Mouse (Mus musculus) neural tube, embryonic 15.5 days (tissue): ENCODE measurements around the gene Fhit. TPM values are rescaled to one million over a fixed set of nuclear protein-coding genes. Genes with fewer than 3 reads are reported as not detected.

Experiments used
- ATAC-seq: fragments of 200-750 bp; cut with Nextera tagmentation; 2 replicates; pipeline ENCODE4 v1.8.0; 2017; ENCODE audit warnings: mild to moderate bottlenecking, moderate TSS enrichment, moderate library complexity; ENCODE audit not compliant: low FRiP score
- H3K27ac ChIP-seq: fragments of 300-500 bp; sonication (generic); replicated peaks from 2 replicates; pipeline ENCODE4 v1.5.1; 2015; ENCODE audit warnings: mild to moderate bottlenecking, inconsistent platforms
- H3K27me3 ChIP-seq: fragments of 300-500 bp; sonication (generic); replicated peaks from 2 replicates; pipeline ENCODE4 v1.6.1; 2015; ENCODE audit warnings: inconsistent platforms
- H3K36me3 ChIP-seq: fragments of 300-500 bp; sonication (generic); 2 replicates; pipeline ENCODE4 v1.6.1; 2015; ENCODE audit warnings: inconsistent platforms
- H3K4me1 ChIP-seq: fragments of 300-500 bp; sonication (generic); 2 replicates; pipeline ENCODE4 v1.6.1; 2015; ENCODE audit warnings: inconsistent platforms
- H3K4me2 ChIP-seq: fragments of 300-500 bp; sonication (generic); 2 replicates; pipeline ENCODE4 v1.6.1; 2015; ENCODE audit warnings: inconsistent platforms, mild to moderate bottlenecking, moderate library complexity
- H3K4me3 ChIP-seq: fragments of 300-500 bp; sonication (generic); replicated peaks from 2 replicates; pipeline ENCODE4 v1.5.1; 2015; ENCODE audit warnings: mild to moderate bottlenecking, inconsistent platforms
- H3K9ac ChIP-seq: fragments of 300-500 bp; sonication (generic); replicated peaks from 2 replicates; pipeline ENCODE4 v1.6.1; 2015; ENCODE audit warnings: mild to moderate bottlenecking, inconsistent platforms
- H3K9me3 ChIP-seq: fragments of 300-500 bp; sonication (generic); replicated peaks from 2 replicates; pipeline ENCODE4 v1.6.1; 2016; ENCODE audit warnings: inconsistent platforms
- WGBS: fragments of 180-500 bp; shearing (Covaris S2); methylation state at CpG from one replicate; pipeline ENCODE4 v1.1.7; 2015; ENCODE audit warnings: mixed read lengths; 5-methylcytosine and 5-hydroxymethylcytosine counted together
- polyA plus RNA-seq: library from polyadenylated mRNA; unstranded; fragments of >200 nt; fragmentation: Nextera tagmentation; extraction: Ambion mirVana; gene quantifications from 2 replicates; pipeline ENCODE4 v1.2.1, GENCODE M21; 2015

Gene Fhit
- polyA plus RNA-seq, 1 experiment from 2014 or later, result 7.5 TPM

- no peaks in the 10 kb centered on the region for H3K36me3 ChIP-seq
- no peaks in the 10 kb centered on the region for H3K27me3 ChIP-seq
- no peak for ATAC-seq
- H3K9me3 ChIP-seq, result no peaks in the 10 kb centered on the region
- 78% methylated on average over 1 of the region's 1 CpGs for WGBS
- no peaks in the 10 kb centered on the region for H3K4me1 ChIP-seq
- no peak overlapping the region for H3K4me2 ChIP-seq
- H3K4me3 ChIP-seq, result no peak overlapping the region
- no peak overlapping the region for H3K27ac ChIP-seq
- H3K9ac ChIP-seq, result no peak overlapping the region
Measured at GRCm38 (mm10) chr14:10405346-10405745, 756.5 kb downstream of the Fhit start.

- 71% methylated on average over 5 of the region's 5 CpGs for WGBS
- Histone ChIP-seq H3K9me3 (no peaks in the 10 kb centered on the region), H3K4me1 (no peaks in the 10 kb centered on the region), H3K36me3 (no peaks in the 10 kb centered on the region), H3K4me2 (no peak overlapping the region), H3K4me3 (no peak overlapping the region), H3K27me3 (no peaks in the 10 kb centered on the region), H3K27ac (no peak overlapping the region), H3K9ac (no peak overlapping the region)
- no peak for ATAC-seq
Measured at GRCm38 (mm10) chr14:10367783-10368680, 793.8 kb downstream of the Fhit start.

GRCm38 (mm10) chr14:10366808-10367207 is 795.0 kb downstream of the Fhit start:
- WGBS, result 95% methylated on average over 4 of the region's 4 CpGs
- Histone ChIP-seq H3K9me3 (no peaks in the 10 kb centered on the region), H3K9ac (no peak overlapping the region), H3K27ac (no peak overlapping the region), H3K4me3 (no peak overlapping the region), H3K27me3 (no peaks in the 10 kb centered on the region), H3K36me3 (no peaks in the 10 kb centered on the region), H3K4me1 (no peaks in the 10 kb centered on the region), H3K4me2 (no peak overlapping the region)
- no peak for ATAC-seq

GRCm38 (mm10) chr14:10364281-10364680 is 797.6 kb downstream of the Fhit start:
- no peak overlapping the region for H3K9ac ChIP-seq
- H3K27me3 ChIP-seq, result no peaks in the 10 kb centered on the region
- no peak overlapping the region for H3K27ac ChIP-seq
- H3K9me3 ChIP-seq, result no peaks in the 10 kb centered on the region
- WGBS, result 86% methylated on average over 6 of the region's 6 CpGs
- H3K4me2 ChIP-seq, result no peak overlapping the region
- no peaks in the 10 kb centered on the region for H3K36me3 ChIP-seq
- no peaks in the 10 kb centered on the region for H3K4me1 ChIP-seq
- no peak overlapping the region for H3K4me3 ChIP-seq
- ATAC-seq, result no peak

- WGBS, result 85% methylated on average over 1 of the region's 1 CpGs
- no peaks in the 10 kb centered on the region for H3K36me3 ChIP-seq
- H3K4me1 ChIP-seq, result no peaks in the 10 kb centered on the region
- no peak overlapping the region for H3K4me3 ChIP-seq
- H3K9me3 ChIP-seq, result no peaks in the 10 kb centered on the region
- no peak overlapping the region for H3K4me2 ChIP-seq
- no peak overlapping the region for H3K9ac ChIP-seq
- H3K27ac ChIP-seq, result no peak overlapping the region
- no peak for ATAC-seq
- no peaks in the 10 kb centered on the region for H3K27me3 ChIP-seq
Measured at GRCm38 (mm10) chr14:10363306-10363705, 798.5 kb downstream of the Fhit start.

- H3K4me2 ChIP-seq, result no peak overlapping the region
- no peak overlapping the region for H3K27ac ChIP-seq
- H3K4me3 ChIP-seq, result no peak overlapping the region
- H3K9me3 ChIP-seq, result no peaks in the 10 kb centered on the region
- no peak for ATAC-seq
- no peak overlapping the region for H3K9ac ChIP-seq
- no peaks in the 10 kb centered on the region for H3K27me3 ChIP-seq
- no peaks in the 10 kb centered on the region for H3K4me1 ChIP-seq
- H3K36me3 ChIP-seq, result no peaks in the 10 kb centered on the region
Measured at GRCm38 (mm10) chr14:10345905-10346304, 815.9 kb downstream of the Fhit start.

GRCm38 (mm10) chr14:10344064-10344463 is 817.8 kb downstream of the Fhit start:
- Histone ChIP-seq H3K4me1 (no peaks in the 10 kb centered on the region), H3K27ac (no peak overlapping the region), H3K4me2 (no peak overlapping the region), H3K4me3 (no peak overlapping the region), H3K9me3 (no peaks in the 10 kb centered on the region), H3K27me3 (no peaks in the 10 kb centered on the region), H3K9ac (no peak overlapping the region), H3K36me3 (no peaks in the 10 kb centered on the region)
- no peak for ATAC-seq
- WGBS, result 80% methylated on average over 1 of the region's 1 CpGs

GRCm38 (mm10) chr14:10316764-10317163 is 845.1 kb downstream of the Fhit start:
- WGBS, result 85% methylated on average over 3 of the region's 3 CpGs
- H3K9ac ChIP-seq, result no peak overlapping the region
- no peaks in the 10 kb centered on the region for H3K36me3 ChIP-seq
- H3K4me1 ChIP-seq, result no peaks in the 10 kb centered on the region
- no peaks in the 10 kb centered on the region for H3K27me3 ChIP-seq
- no peaks in the 10 kb centered on the region for H3K9me3 ChIP-seq
- no peak overlapping the region for H3K4me2 ChIP-seq
- no peak overlapping the region for H3K27ac ChIP-seq
- no peak overlapping the region for H3K4me3 ChIP-seq
- no peak for ATAC-seq

- WGBS, result 73% methylated on average over 1 of the region's 1 CpGs
- no peak overlapping the region for H3K4me3 ChIP-seq
Measured at GRCm38 (mm10) chr14:10312190-10312589, 849.6 kb downstream of the Fhit start.

GRCm38 (mm10) chr14:10305286-10305685 is 856.5 kb downstream of the Fhit start:
- Histone ChIP-seq H3K4me3 (no peak overlapping the region), H3K4me2 (no peak overlapping the region), H3K9me3 (no peaks in the 10 kb centered on the region), H3K4me1 (peaks cover 6% of the 10 kb centered on the region), H3K36me3 (no peaks in the 10 kb centered on the region), H3K27me3 (no peaks in the 10 kb centered on the region), H3K9ac (no peak overlapping the region), H3K27ac (no peak overlapping the region)
- no peak for ATAC-seq

More at GRCm38 (mm10) chr14:10312190-10312589, 849.6 kb downstream of the Fhit start:
- Histone ChIP-seq H3K9ac (no peak overlapping the region), H3K27ac (no peak overlapping the region), H3K9me3 (no peaks in the 10 kb centered on the region), H3K4me1 (no peaks in the 10 kb centered on the region), H3K27me3 (no peaks in the 10 kb centered on the region), H3K36me3 (no peaks in the 10 kb centered on the region), H3K4me2 (no peak overlapping the region)
- no peak for ATAC-seq

GRCm38 (mm10) chr14:10301497-10301896 is 860.3 kb downstream of the Fhit start:
- Histone ChIP-seq H3K27me3 (no peaks in the 10 kb centered on the region), H3K4me1 (0 out of 2 replicates have a peak, but pooled peaks cover 2% of the 10 kb centered on the region), H3K4me3 (no peak overlapping the region), H3K9ac (no peak overlapping the region), H3K36me3 (no peaks in the 10 kb centered on the region), H3K4me2 (no peak overlapping the region), H3K27ac (no peak overlapping the region), H3K9me3 (no peaks in the 10 kb centered on the region)
- WGBS, result 64% methylated on average over 1 of the region's 1 CpGs
- ATAC-seq, result no peak

- H3K4me3 ChIP-seq, result no peak overlapping the region
- H3K4me1 ChIP-seq, result 0 out of 2 replicates have a peak, but pooled peaks cover 2% of the 10 kb centered on the region
- no peak overlapping the region for H3K9ac ChIP-seq
- no peaks in the 10 kb centered on the region for H3K9me3 ChIP-seq
- H3K36me3 ChIP-seq, result no peaks in the 10 kb centered on the region
- no peak overlapping the region for H3K4me2 ChIP-seq
- ATAC-seq, result no peak
- WGBS, result 62% methylated on average over 3 of the region's 3 CpGs
- H3K27me3 ChIP-seq, result no peaks in the 10 kb centered on the region
- H3K27ac ChIP-seq, result no peak overlapping the region
Measured at GRCm38 (mm10) chr14:10300914-10301313, 860.9 kb downstream of the Fhit start.
